Mouse (Mus musculus) brain, adult 2 months (tissue): ENCODE data around the gene Cox11.

Experiments used
- DNase-seq: peaks from one replicate; pipeline ENCODE4 v3.0.0; 2011; ENCODE audit warnings: low read depth, low spot score

Gene Cox11

GRCm38 (mm10) chr11:90664345-90664986 lies 26.5 kb downstream of the Cox11 start:
- no peak for DNase-seq

- peak; percentile 26 for DNase-seq
Observed at GRCm38 (mm10) chr11:90665161-90665560, 27.2 kb downstream of the Cox11 start.

- DNase-seq, result no peak
Observed at GRCm38 (mm10) chr11:90666144-90666757, 28.3 kb downstream of the Cox11 start.

GRCm38 (mm10) chr11:90666916-90667315 lies 28.9 kb downstream of the Cox11 start:
- no peak for DNase-seq

- no peak for DNase-seq
Observed at GRCm38 (mm10) chr11:90667325-90667724, 29.4 kb downstream of the Cox11 start.

GRCm38 (mm10) chr11:90675479-90676110 lies 37.6 kb downstream of the Cox11 start:
- DNase-seq, result no peak

GRCm38 (mm10) chr11:90677027-90677426 lies 39.1 kb downstream of the Cox11 start:
- DNase-seq, result no peak

- peak; percentile 87 for DNase-seq
Observed at GRCm38 (mm10) chr11:90677771-90678288, 39.9 kb downstream of the Cox11 start.

- no peak for DNase-seq
Observed at GRCm38 (mm10) chr11:90678582-90678981, 40.6 kb downstream of the Cox11 start.

GRCm38 (mm10) chr11:90681171-90681570 lies 43.2 kb downstream of the Cox11 start:
- no peak for DNase-seq

- DNase-seq, result no peak
Observed at GRCm38 (mm10) chr11:90684765-90685164, 46.8 kb downstream of the Cox11 start.

GRCm38 (mm10) chr11:90685196-90685595 lies 47.2 kb downstream of the Cox11 start:
- no peak for DNase-seq

GRCm38 (mm10) chr11:90686287-90687025 lies 48.5 kb downstream of the Cox11 start:
- DNase-seq, result no peak

GRCm38 (mm10) chr11:90687040-90687439 lies 49.1 kb downstream of the Cox11 start:
- no peak for DNase-seq

GRCm38 (mm10) chr11:90687460-90688416 lies 49.8 kb downstream of the Cox11 start, which contains the start of gene Tom1l1:
TSS of gene Tom1l1 (minus strand) at chr11:90688366.
- DNase-seq, result peak; percentile 85

GRCm38 (mm10) chr11:90690361-90690760 lies 52.4 kb downstream of the Cox11 start:
- no peak for DNase-seq

- no peak for DNase-seq
Observed at GRCm38 (mm10) chr11:90694206-90694605, 56.2 kb downstream of the Cox11 start.
